Mouse (Mus musculus): ENCODE data around the gene Crim1. TPM values are rescaled to one million over a fixed set of nuclear protein-coding genes. Genes with fewer than 3 reads are reported as not detected.

Gene Crim1
- 10 to 100 TPM; 80.3 to 88.5 TPM for total RNA-seq (2021)
- long read RNA-seq, experiment 1, partial matches to known transcripts = 0 of 4 reads
- long read RNA-seq, experiment 1, other reads (novel, unspliced or antisense) = 4 of 4 reads
- long read RNA-seq, experiment 2 = 0 reads

GRCm38 (mm10) chr17:78199626-78200560 lies at the start of gene Crim1:
Gene Crim1, plus strand, starts transcription at chr17:78200248.
- DNase-seq (ENCODE audit: low spot score in 2 of 2) = peak; percentile 59 to 69

- DNase-seq (ENCODE audit: low spot score in 2 of 2) = no peak
Measured at GRCm38 (mm10) chr17:78151479-78152282, 48.4 kb upstream of the Crim1 start.

- DNase-seq (ENCODE audit: low spot score in 2 of 2) = peak; percentile 68 to 73
Measured at GRCm38 (mm10) chr17:78163278-78163677, 36.8 kb upstream of the Crim1 start.

GRCm38 (mm10) chr17:78163724-78164236 lies 36.3 kb upstream of the Crim1 start:
- DNase-seq (ENCODE audit: low spot score in 2 of 2) = no peak

GRCm38 (mm10) chr17:78165855-78166254 lies 34.2 kb upstream of the Crim1 start:
- no peak for DNase-seq (ENCODE audit: low spot score in 2 of 2)

- DNase-seq (ENCODE audit: low spot score in 2 of 2) = peak in 1 of 2 experiments; percentile 3
Measured at GRCm38 (mm10) chr17:78166566-78166965, 33.5 kb upstream of the Crim1 start.

- DNase-seq (ENCODE audit: low spot score in 2 of 2) = no peak
Measured at GRCm38 (mm10) chr17:78172371-78172770, 27.7 kb upstream of the Crim1 start.

GRCm38 (mm10) chr17:78180766-78181165 lies 19.3 kb upstream of the Crim1 start:
- no peak for DNase-seq (ENCODE audit: low spot score in 2 of 2)

GRCm38 (mm10) chr17:78196184-78196583 lies 3.9 kb upstream of the Crim1 start:
- DNase-seq (ENCODE audit: low spot score in 2 of 2) = no peak

- peak; percentile 27 to 28 for DNase-seq (ENCODE audit: low spot score in 2 of 2)
Measured at GRCm38 (mm10) chr17:78197111-78197510, 2.9 kb upstream of the Crim1 start.

GRCm38 (mm10) chr17:78198140-78198539 lies 1.9 kb upstream of the Crim1 start:
- DNase-seq (ENCODE audit: low spot score in 2 of 2) = no peak

GRCm38 (mm10) chr17:78198820-78199219 lies 1.2 kb upstream of the Crim1 start:
- DNase-seq (ENCODE audit: low spot score in 2 of 2) = no peak

GRCm38 (mm10) chr17:78199231-78199625 lies 820 bp upstream of the Crim1 start:
- DNase-seq (ENCODE audit: low spot score in 2 of 2) = no peak

GRCm38 (mm10) chr17:78200561-78201220 lies 643 bp downstream of the Crim1 start:
- peak; percentile 44 to 51 for DNase-seq (ENCODE audit: low spot score in 2 of 2)

GRCm38 (mm10) chr17:78201221-78202058 lies 1.4 kb downstream of the Crim1 start:
- DNase-seq (ENCODE audit: low spot score in 2 of 2) = peak; percentile 27 to 30

GRCm38 (mm10) chr17:78202221-78202620 lies 2.2 kb downstream of the Crim1 start:
- DNase-seq (ENCODE audit: low spot score in 2 of 2) = no peak

GRCm38 (mm10) chr17:78202756-78203155 lies 2.7 kb downstream of the Crim1 start:
- DNase-seq (ENCODE audit: low spot score in 2 of 2) = no peak

GRCm38 (mm10) chr17:78203478-78203877 lies 3.4 kb downstream of the Crim1 start:
- no peak for DNase-seq (ENCODE audit: low spot score in 2 of 2)

- DNase-seq (ENCODE audit: low spot score in 2 of 2) = no peak
Measured at GRCm38 (mm10) chr17:78206421-78206820, 6.4 kb downstream of the Crim1 start.

GRCm38 (mm10) chr17:78207246-78207645 lies 7.2 kb downstream of the Crim1 start:
- DNase-seq (ENCODE audit: low spot score in 2 of 2) = no peak
